Mouse (Mus musculus) C2C12 (cell line): ENCODE results near the gene Zcwpw1. TPM values are rescaled to one million over a fixed set of nuclear protein-coding genes. Genes with fewer than 3 reads are reported as not detected.
"Not testable (repeated sequence)": the region's sequence is repeated elsewhere in the genome, so short reads cannot be mapped to it uniquely, and the experiment has no call there.

Experiments used
- H3K27me3 ChIP-seq: one replicate; pipeline ENCODE4 v1.6.1; 2011; ENCODE audit not compliant: control insufficient read depth, insufficient read depth, insufficient read length
- H3K36me3 ChIP-seq: one replicate; pipeline ENCODE4 v1.6.1; 2011; ENCODE audit not compliant: control insufficient read depth, insufficient read depth
- H3K4me3 ChIP-seq: one replicate; pipeline ENCODE4 v1.5.1; 2011; ENCODE audit warnings: mild to moderate bottlenecking, control low read depth; ENCODE audit not compliant: poor library complexity, insufficient read depth, severe bottlenecking
- H3K79me2 ChIP-seq: one replicate; pipeline ENCODE4 v1.6.1; 2011; ENCODE audit not compliant: control insufficient read depth, insufficient read depth
- H3K79me3 ChIP-seq: one replicate; pipeline ENCODE4 v1.6.1; 2011; ENCODE audit warnings: low read depth, control low read depth
- H3ac ChIP-seq: one replicate; pipeline ENCODE3; 2011; ENCODE audit warnings: low read depth; ENCODE audit not compliant: control insufficient read depth, insufficient read length
- CEBPB ChIP-seq: IDR thresholded peaks from one replicate; pipeline ENCODE4 v1.6.1; 2011; ENCODE audit warnings: low read depth, mild to moderate bottlenecking, control low read depth, moderate library complexity
- CTCF ChIP-seq: IDR thresholded peaks from one replicate; pipeline ENCODE4 v1.5.1; 2011; ENCODE audit not compliant: control insufficient read depth, insufficient read depth, insufficient read length
- FOSL1 ChIP-seq: IDR thresholded peaks from one replicate; pipeline ENCODE4 v1.8.0; 2011; ENCODE audit warnings: mild to moderate bottlenecking, low read length; ENCODE audit not compliant: poor library complexity, insufficient read depth, severe bottlenecking
- MAX ChIP-seq: IDR thresholded peaks from one replicate; pipeline ENCODE4 v1.6.1; 2011; ENCODE audit warnings: mild to moderate bottlenecking, control low read depth
- MYOD1 ChIP-seq: IDR thresholded peaks from one replicate; pipeline ENCODE4 v1.6.1; 2011; ENCODE audit warnings: low read depth; ENCODE audit not compliant: control insufficient read depth, insufficient read length
- MYOG ChIP-seq: IDR thresholded peaks from one replicate; pipeline ENCODE4 v1.6.1; 2011; ENCODE audit not compliant: control insufficient read depth, insufficient read length; ENCODE audit errors: extremely low read depth
- USF1 ChIP-seq: IDR thresholded peaks from one replicate; pipeline ENCODE4 v1.6.1; 2011; ENCODE audit warnings: low read depth, mild to moderate bottlenecking, control low read depth, moderate library complexity
- polyA plus RNA-seq: library from polyadenylated mRNA; unstranded; fragments of >200 nt; fragmentation: generic; extraction: Trizol; gene quantifications from one replicate; pipeline ENCODE4 v1.2.1, GENCODE M21; 2012; ENCODE audit warnings: missing spikeins

Gene Zcwpw1
- polyA plus RNA-seq, 1 experiment, result 0.73 TPM

DNA sequence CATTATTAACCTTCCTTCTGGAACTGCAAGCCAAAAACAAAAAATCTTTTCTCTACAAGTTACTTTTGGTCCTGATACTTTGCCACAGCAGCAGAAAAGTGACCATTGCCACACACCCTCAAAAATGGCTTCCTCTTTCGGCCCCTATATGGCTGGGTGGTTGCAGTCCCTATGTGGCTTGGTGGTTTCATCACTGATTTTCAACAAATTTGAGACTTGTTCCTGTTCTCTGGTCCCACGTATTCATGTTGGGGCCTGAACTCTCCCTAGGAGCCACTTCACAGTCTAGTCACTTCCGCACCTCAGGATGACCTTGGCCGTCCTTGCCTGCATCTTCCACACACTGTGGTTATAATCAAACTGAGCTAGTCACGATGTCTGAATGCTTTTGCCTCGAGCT, 41.1 kb downstream of the Zcwpw1 start:
- no peak overlapping the region for H3K4me3 ChIP-seq
- no peaks in the 10 kb centered on the region for H3K36me3 ChIP-seq
- H3ac ChIP-seq, result no peak overlapping the region
- H3K79me2 ChIP-seq, result no peaks in the 10 kb centered on the region
- H3K79me3 ChIP-seq, result no peaks in the 10 kb centered on the region
- no peaks in the 10 kb centered on the region for H3K27me3 ChIP-seq
- TF ChIP-seq USF1 (no peak), MYOG (no peak), CTCF (no peak), CEBPB (no peak), FOSL1 (no peak), MAX (no peak), MYOD1 (no peak)

GRCm38 (mm10) chr5:137830238-137830637, 42.6 kb downstream of the Zcwpw1 start:
- TF ChIP-seq CTCF (no peak), USF1 (no peak), MYOG (no peak), MYOD1 (no peak)
- H3ac ChIP-seq, result no peak overlapping the region
- H3K27me3 ChIP-seq, result no peaks in the 10 kb centered on the region
- no peaks in the 10 kb centered on the region for H3K36me3 ChIP-seq
- H3K79me3 ChIP-seq, result no peaks in the 10 kb centered on the region
- H3K79me2 ChIP-seq, result no peaks in the 10 kb centered on the region
- no peak overlapping the region for H3K4me3 ChIP-seq

DNA sequence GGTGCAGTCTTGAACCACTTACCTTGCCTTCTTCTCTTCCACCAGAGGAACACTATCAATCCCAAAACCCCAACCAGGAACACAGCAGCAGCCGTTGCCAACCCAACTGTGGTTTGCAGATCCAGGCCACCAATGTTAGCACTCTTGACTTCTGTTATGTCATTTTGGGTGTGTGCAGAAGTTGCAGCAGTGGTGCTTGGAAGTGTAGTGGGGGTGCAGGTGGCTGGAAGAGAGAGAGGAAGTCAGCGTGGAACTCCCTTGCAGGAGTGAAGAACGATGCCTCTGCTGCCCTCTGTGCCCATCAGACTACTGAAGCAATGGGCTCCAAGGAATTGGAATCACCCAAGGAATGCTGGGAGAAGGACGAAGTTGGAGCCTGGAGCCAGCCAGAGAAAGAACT, 43.5 kb downstream of the Zcwpw1 start:
- H3K79me3 ChIP-seq, result no peaks in the 10 kb centered on the region
- H3K4me3 ChIP-seq, result no peak overlapping the region
- TF ChIP-seq CTCF, result no peak
- TF ChIP-seq MYOD1, result no peak
- no peak for TF ChIP-seq FOSL1
- TF ChIP-seq USF1, result no peak
- no peak for TF ChIP-seq MAX
- no peak for TF ChIP-seq CEBPB
- no peak for TF ChIP-seq MYOG
- no peaks in the 10 kb centered on the region for H3K79me2 ChIP-seq
- H3K27me3 ChIP-seq, result no peaks in the 10 kb centered on the region
- no peak overlapping the region for H3ac ChIP-seq
- no peaks in the 10 kb centered on the region for H3K36me3 ChIP-seq

DNA sequence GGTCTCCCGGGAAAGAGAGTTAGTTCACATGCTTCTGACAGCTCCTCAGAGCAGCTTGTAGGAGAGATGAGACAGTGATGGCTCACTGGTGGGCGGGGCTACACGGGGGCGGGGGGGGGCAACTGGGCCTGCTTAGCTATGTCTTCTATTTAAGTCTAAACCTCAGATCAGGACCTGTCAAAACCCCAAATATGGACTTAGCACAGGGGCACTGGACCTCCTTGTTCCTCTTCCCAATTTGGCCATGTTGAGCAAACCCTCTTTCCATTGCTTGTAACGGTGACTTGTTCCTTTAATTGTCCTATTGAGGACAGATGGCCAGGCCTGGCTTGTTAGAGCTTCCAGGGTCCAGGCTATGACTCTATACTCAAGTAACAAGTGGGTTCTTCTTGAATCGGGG, 43.9 kb downstream of the Zcwpw1 start:
- H3K79me3 ChIP-seq, result no peaks in the 10 kb centered on the region
- H3K27me3 ChIP-seq, result no peaks in the 10 kb centered on the region
- no peaks in the 10 kb centered on the region for H3K36me3 ChIP-seq
- TF ChIP-seq MYOD1, result no peak
- TF ChIP-seq MAX, result no peak
- TF ChIP-seq MYOG, result no peak
- no peak for TF ChIP-seq USF1
- TF ChIP-seq CEBPB, result no peak
- H3ac ChIP-seq, result no peak overlapping the region
- H3K4me3 ChIP-seq, result no peak overlapping the region
- no peaks in the 10 kb centered on the region for H3K79me2 ChIP-seq

DNA sequence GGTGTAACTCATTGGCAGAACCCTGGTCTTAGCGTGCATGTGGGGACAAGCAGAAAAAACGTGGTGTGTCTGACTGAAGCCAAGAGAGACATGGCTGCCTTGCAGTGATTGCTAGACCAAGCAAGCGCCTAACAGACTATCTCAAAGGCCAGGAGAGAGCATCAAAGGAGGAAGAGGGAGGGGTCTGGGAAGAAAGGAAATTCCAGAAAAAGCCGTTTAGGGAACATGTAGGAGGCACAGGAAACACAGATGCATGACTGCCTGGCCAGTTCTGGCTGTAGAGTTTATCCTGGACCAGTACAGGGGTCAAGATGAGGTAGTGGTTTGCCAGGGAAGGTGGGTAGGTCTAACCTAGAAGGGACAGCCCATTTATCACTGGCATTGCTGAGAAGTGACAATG, 45.9 kb downstream of the Zcwpw1 start:
- TF ChIP-seq MYOD1 (no peak), MYOG (no peak), USF1 (no peak), CEBPB (no peak), FOSL1 (no peak), MAX (no peak), CTCF (no peak)
- H3K27me3 ChIP-seq, result no peaks in the 10 kb centered on the region
- H3ac ChIP-seq, result no peak overlapping the region
- no peaks in the 10 kb centered on the region for H3K79me3 ChIP-seq
- no peak overlapping the region for H3K4me3 ChIP-seq
- no peaks in the 10 kb centered on the region for H3K36me3 ChIP-seq
- no peaks in the 10 kb centered on the region for H3K79me2 ChIP-seq

DNA sequence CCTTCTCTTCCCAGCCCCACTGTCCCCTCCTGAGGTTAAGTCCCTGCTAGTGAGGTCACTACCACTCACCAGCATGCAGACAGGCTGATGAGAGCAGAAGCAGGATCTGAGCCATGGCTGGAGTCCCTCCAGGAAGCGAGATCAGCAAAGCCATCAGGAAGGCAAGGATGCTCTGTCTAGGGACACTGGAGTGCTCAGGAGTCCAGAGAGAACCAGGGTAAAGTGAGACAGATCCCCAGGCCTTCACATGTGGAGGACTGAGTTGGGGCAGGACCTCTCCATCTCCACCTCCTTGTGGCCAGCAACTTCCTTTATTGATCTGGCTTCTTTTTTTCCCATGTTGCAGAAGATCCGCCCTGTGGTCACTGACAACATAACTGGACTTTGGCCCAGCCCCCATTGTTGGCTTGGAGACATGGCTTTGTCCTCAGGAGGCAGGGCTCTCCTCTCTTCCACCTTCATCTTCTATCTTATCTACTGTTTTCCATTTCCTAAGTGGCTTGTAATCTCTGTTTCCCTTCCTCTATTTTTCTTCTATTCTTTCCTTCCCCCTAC, 48.4 kb downstream of the Zcwpw1 start, which contains the start of gene Pilra:
Pilra (minus strand) TSS at position 316 of the 555 bp plus-strand sequence.
- not testable (repeated sequence) for H3K36me3 ChIP-seq, H3K79me2 ChIP-seq

More for the DNA sequence above, 48.4 kb downstream of the Zcwpw1 start, which contains the start of gene Pilra:
- H3K27me3 ChIP-seq, H3K79me3 ChIP-seq, H3K4me3 ChIP-seq, H3ac ChIP-seq: not testable (repeated sequence)
